Mouse (Mus musculus) bone marrow, adult 2 months (tissue): Measurements from ENCODE around the gene Lgi2.

Experiments
- CTCF ChIP-seq: fragments of 200-500 bp; IDR thresholded peaks from 2 replicates; pipeline ENCODE4 v1.5.1; 2011; ENCODE audit warnings: low read length, control low read depth; ENCODE audit not compliant: control insufficient read depth, insufficient read depth
- POLR2A ChIP-seq: fragments of 200-500 bp; IDR thresholded peaks from 2 replicates; pipeline ENCODE4 v1.6.1; 2011; ENCODE audit warnings: low read depth, mild to moderate bottlenecking, control low read depth, low read length, borderline replicate concordance; ENCODE audit not compliant: control insufficient read depth

- TF ChIP-seq POLR2A (no peak), CTCF (no peak)
Measured at GRCm38 (mm10) chr5:52511089-52511488, 55.2 kb downstream of the Lgi2 start.
